Mouse (Mus musculus): ENCODE results near the gene Tmem242.

DNA sequence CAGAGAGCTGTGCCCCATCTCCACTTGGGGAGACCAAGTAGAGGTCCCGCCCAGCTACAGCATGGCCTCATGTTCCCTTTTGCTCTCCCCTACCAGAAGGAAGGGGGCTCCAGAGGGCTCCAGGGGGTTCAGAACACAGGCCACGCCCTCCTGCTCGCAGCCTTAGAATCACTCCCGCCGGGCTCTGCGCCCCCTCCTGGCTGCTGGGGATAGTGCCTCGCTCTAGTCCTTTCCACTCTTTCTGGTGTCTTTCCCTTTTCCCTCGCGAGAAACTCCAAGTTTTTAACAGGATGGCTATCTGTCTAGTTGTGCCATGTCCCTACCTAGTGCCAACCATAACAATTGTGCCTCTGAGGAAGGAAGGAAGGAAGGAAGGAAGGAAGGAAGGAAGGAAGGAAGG is 38.0 kb downstream of the Tmem242 start:
- TF ChIP-seq CTCF (IDR thresholded peaks at IDR 0.05; ENCODE audit: extremely low read depth, insufficient read length, insufficient replicate concordance, low read depth, low read length) (peak; percentile 84), POLR2A (IDR thresholded peaks at IDR 0.05; ENCODE audit: low read depth, low read length) (no peak)

Data from small intestine, adult 2 months (tissue).